Mouse (Mus musculus) liver, embryonic 14.5 days (tissue): ENCODE data around the gene Polr1e. TPM values are rescaled to one million over a fixed set of nuclear protein-coding genes. Genes with fewer than 3 reads are reported as not detected.
"Not testable (repeated sequence)": the region's sequence is repeated elsewhere in the genome, so short reads cannot be mapped to it uniquely, and the experiment has no call there.

ENCODE experiments used
- ATAC-seq: fragments of 200-750 bp; cut with Nextera tagmentation; 2 replicates; pipeline ENCODE4 v1.8.0; 2017; ENCODE audit warnings: moderate number of reproducible peaks, mild to moderate bottlenecking, moderate library complexity; ENCODE audit not compliant: insufficient read depth
- DNase-seq, 3 experiments: peaks; one replicate each; pipeline ENCODE4 v3.0.0-alpha.2; 2012 to 2013; ENCODE audit warnings: low read depth in 3 of 3, low spot score in 3 of 3
- H3K27ac ChIP-seq: fragments of 300-500 bp; sonication (generic); 2 replicates; pipeline ENCODE4 v1.5.1; 2014; ENCODE audit warnings: moderate library complexity, mild to moderate bottlenecking, control low read depth, inconsistent platforms
- H3K27me3 ChIP-seq: fragments of 300-500 bp; sonication (generic); 2 replicates; pipeline ENCODE4 v1.6.1; 2014; ENCODE audit warnings: mild to moderate bottlenecking, low read length, moderate library complexity; ENCODE audit not compliant: control insufficient read depth, insufficient read depth
- H3K36me3 ChIP-seq: fragments of 300-500 bp; sonication (generic); replicated peaks from 2 replicates; pipeline ENCODE4 v1.6.1; 2014; ENCODE audit warnings: low read depth; ENCODE audit not compliant: control insufficient read depth, insufficient read depth
- H3K4me1 ChIP-seq, 2 experiments: fragments of 200-500 bp in 1 of 2; fragments of 300-500 bp in 1 of 2; sonication (generic) in 1 of 2; replicated peaks; 2 replicates each; pipeline ENCODE4 v1.6.1; 2012 to 2014; ENCODE audit warnings: antibody characterized with exemption in 1 of 2, inconsistent platforms in 1 of 2, low read length in 1 of 2; ENCODE audit not compliant: control insufficient read depth in 2 of 2, insufficient read depth in 2 of 2
- H3K4me2 ChIP-seq: fragments of 300-500 bp; sonication (generic); 2 replicates; pipeline ENCODE4 v1.6.1; 2014; ENCODE audit warnings: low read depth, mild to moderate bottlenecking, control low read depth, moderate library complexity
- H3K4me3 ChIP-seq, 2 experiments: fragments of 200-500 bp in 1 of 2; fragments of 300-500 bp in 1 of 2; sonication (generic) in 1 of 2; 2 replicates each; pipeline ENCODE4 v1.5.1; 2012 to 2014; ENCODE audit warnings: low read depth in 2 of 2, low read length in 2 of 2, mild to moderate bottlenecking in 2 of 2, control low read depth in 1 of 2, inconsistent platforms in 1 of 2, moderate library complexity in 1 of 2; ENCODE audit not compliant: insufficient read depth in 1 of 2
- H3K9ac ChIP-seq: fragments of 300-500 bp; sonication (generic); replicated peaks from 2 replicates; pipeline ENCODE4 v1.6.1; 2014; ENCODE audit warnings: mild to moderate bottlenecking, control low read depth, moderate library complexity
- H3K9me3 ChIP-seq: fragments of 300-500 bp; sonication (generic); 2 replicates; pipeline ENCODE4 v1.6.1; 2016; ENCODE audit warnings: low read length, mixed read lengths; ENCODE audit not compliant: control insufficient read depth
- CTCF ChIP-seq: IDR thresholded peaks from 2 replicates; pipeline ENCODE4 v1.5.1; 2016; ENCODE audit warnings: antibody characterized with exemption, low read depth, control low read depth
- EP300 ChIP-seq: IDR thresholded peaks from 2 replicates; pipeline ENCODE4 v1.6.1; 2016; ENCODE audit warnings: antibody characterized with exemption, low read depth
- WGBS: fragments of 180-500 bp; shearing (Covaris S2); extraction: QIAGEN DNeasy Blood & Tissue Kit; methylation state at CpG from one replicate; pipeline ENCODE4 v1.1.7; 2014; ENCODE audit not compliant: insufficient replicate concordance; 5-methylcytosine and 5-hydroxymethylcytosine counted together
- polyA plus RNA-seq, 2 experiments: library from polyadenylated mRNA; depleted of rRNA in 1 of 2; stranded (reverse) in 1 of 2; unstranded in 1 of 2; fragments of >200 nt; fragmentation: Nextera tagmentation in 1 of 2; extraction: Ambion mirVana in 1 of 2; gene quantifications; 2 replicates each; pipeline versions ENCODE4 v1.2.1 to v1.2.3; 2012 to 2014

Gene Polr1e
- polyA plus RNA-seq, 2 experiments, result 7.8 to 15.5 TPM

GRCm38 (mm10) chr4:45037455-45038410, 19.4 kb downstream of the Polr1e start:
- ATAC-seq, result no peak
- no peaks in the 10 kb centered on the region for H3K36me3 ChIP-seq
- TF ChIP-seq CTCF, result no peak
- no peak for TF ChIP-seq EP300
- H3K4me1 ChIP-seq, result no peaks in the 10 kb centered on the region
- no peak for DNase-seq
- no peak overlapping the region for H3K9ac ChIP-seq
- no peak overlapping the region for H3K4me2 ChIP-seq
- H3K27ac ChIP-seq, result no peak overlapping the region
- WGBS, result 78% methylated on average over 13 of the region's 13 CpGs
- H3K27me3 ChIP-seq, result no peaks in the 10 kb centered on the region
- H3K4me3 ChIP-seq, result no peak overlapping the region
- no peaks in the 10 kb centered on the region for H3K9me3 ChIP-seq

- not testable (repeated sequence) for H3K36me3 ChIP-seq, H3K4me2 ChIP-seq, H3K27ac ChIP-seq, H3K4me1 ChIP-seq, H3K27me3 ChIP-seq, ATAC-seq, H3K4me3 ChIP-seq, H3K9ac ChIP-seq, H3K9me3 ChIP-seq, DNase-seq
- 35% methylated on average over 8 of the region's 8 CpGs for WGBS
- peak; percentile 41 for TF ChIP-seq CTCF
Measured at GRCm38 (mm10) chr4:45038879-45039278, 20.5 kb downstream of the Polr1e start.

GRCm38 (mm10) chr4:45039546-45039945, 21.2 kb downstream of the Polr1e start:
- H3K4me3 ChIP-seq, ATAC-seq, DNase-seq, H3K4me2 ChIP-seq, H3K9ac ChIP-seq, H3K36me3 ChIP-seq, H3K9me3 ChIP-seq, H3K27ac ChIP-seq, H3K4me1 ChIP-seq, H3K27me3 ChIP-seq: not testable (repeated sequence)
- 83% methylated on average over 7 of the region's 7 CpGs for WGBS

GRCm38 (mm10) chr4:45040795-45041194, 22.4 kb downstream of the Polr1e start:
- DNase-seq (no peak), ATAC-seq (no peak)
- Histone ChIP-seq H3K9me3 (no peaks in the 10 kb centered on the region), H3K36me3 (no peaks in the 10 kb centered on the region), H3K4me3 (no peak overlapping the region), H3K4me2 (no peak overlapping the region), H3K27ac (no peak overlapping the region), H3K9ac (no peak overlapping the region), H3K4me1 (no peaks in the 10 kb centered on the region), H3K27me3 (no peaks in the 10 kb centered on the region)
- TF ChIP-seq CTCF, result no peak
- no peak for TF ChIP-seq EP300
- WGBS, result 66% methylated on average over 7 of the region's 7 CpGs

- H3K4me2 ChIP-seq, result no peak overlapping the region
- no peaks in the 10 kb centered on the region for H3K27me3 ChIP-seq
- no peak overlapping the region for H3K9ac ChIP-seq
- ATAC-seq (no peak), DNase-seq (no peak)
- no peaks in the 10 kb centered on the region for H3K9me3 ChIP-seq
- H3K27ac ChIP-seq, result no peak overlapping the region
- no peaks in the 10 kb centered on the region for H3K4me1 ChIP-seq
- no peak overlapping the region for H3K4me3 ChIP-seq
- 89% methylated on average over 5 of the region's 5 CpGs for WGBS
- no peaks in the 10 kb centered on the region for H3K36me3 ChIP-seq
- no peak for TF ChIP-seq CTCF
- TF ChIP-seq EP300, result no peak
Measured at GRCm38 (mm10) chr4:45046679-45047078, 28.3 kb downstream of the Polr1e start.
